Mouse (Mus musculus) embryonic facial prominence, embryonic 15.5 days (tissue): Measurements from ENCODE around the gene Ccnb1ip1. TPM values are rescaled to one million over a fixed set of nuclear protein-coding genes. Genes with fewer than 3 reads are reported as not detected.

Experiments used
- ATAC-seq: fragments of 200-750 bp; cut with Nextera tagmentation; 2 replicates; pipeline ENCODE4 v1.8.0; 2017; ENCODE audit warnings: low read depth, moderate TSS enrichment; ENCODE audit not compliant: insufficient number of reproducible peaks, low FRiP score, low TSS enrichment
- H3K27ac ChIP-seq: fragments of 300-500 bp; sonication (generic); replicated peaks from 2 replicates; pipeline ENCODE4 v1.5.1; 2015; ENCODE audit warnings: mild to moderate bottlenecking, inconsistent platforms
- H3K27me3 ChIP-seq: fragments of 300-500 bp; sonication (generic); 2 replicates; pipeline ENCODE4 v1.6.1; 2015; ENCODE audit warnings: inconsistent platforms
- H3K36me3 ChIP-seq: fragments of 300-500 bp; sonication (generic); 2 replicates; pipeline ENCODE4 v1.6.1; 2015; ENCODE audit warnings: mild to moderate bottlenecking, inconsistent platforms
- H3K4me1 ChIP-seq: fragments of 300-500 bp; sonication (generic); 2 replicates; pipeline ENCODE4 v1.6.1; 2015; ENCODE audit warnings: inconsistent platforms
- H3K4me2 ChIP-seq: fragments of 300-500 bp; sonication (generic); replicated peaks from 2 replicates; pipeline ENCODE4 v1.6.1; 2015; ENCODE audit warnings: mild to moderate bottlenecking, inconsistent platforms
- H3K4me3 ChIP-seq: fragments of 300-500 bp; sonication (generic); replicated peaks from 2 replicates; pipeline ENCODE4 v1.5.1; 2015; ENCODE audit warnings: mild to moderate bottlenecking, inconsistent platforms
- H3K9ac ChIP-seq: fragments of 300-500 bp; sonication (generic); 2 replicates; pipeline ENCODE4 v1.6.1; 2015; ENCODE audit warnings: inconsistent platforms
- H3K9me3 ChIP-seq: fragments of 300-500 bp; sonication (generic); replicated peaks from 2 replicates; pipeline ENCODE4 v1.6.1; 2016; ENCODE audit warnings: inconsistent platforms
- WGBS: fragments of 180-500 bp; shearing (Covaris S2); methylation state at CpG from one replicate; pipeline ENCODE4 v1.1.7; 2015; 5-methylcytosine and 5-hydroxymethylcytosine counted together
- polyA plus RNA-seq: library from polyadenylated mRNA; unstranded; fragments of >200 nt; fragmentation: Nextera tagmentation; extraction: Ambion mirVana; gene quantifications from 2 replicates; pipeline ENCODE4 v1.2.1, GENCODE M21; 2015

Ccnb1ip1 gene
- polyA plus RNA-seq, 1 experiment from 2014 or later: not detected

DNA sequence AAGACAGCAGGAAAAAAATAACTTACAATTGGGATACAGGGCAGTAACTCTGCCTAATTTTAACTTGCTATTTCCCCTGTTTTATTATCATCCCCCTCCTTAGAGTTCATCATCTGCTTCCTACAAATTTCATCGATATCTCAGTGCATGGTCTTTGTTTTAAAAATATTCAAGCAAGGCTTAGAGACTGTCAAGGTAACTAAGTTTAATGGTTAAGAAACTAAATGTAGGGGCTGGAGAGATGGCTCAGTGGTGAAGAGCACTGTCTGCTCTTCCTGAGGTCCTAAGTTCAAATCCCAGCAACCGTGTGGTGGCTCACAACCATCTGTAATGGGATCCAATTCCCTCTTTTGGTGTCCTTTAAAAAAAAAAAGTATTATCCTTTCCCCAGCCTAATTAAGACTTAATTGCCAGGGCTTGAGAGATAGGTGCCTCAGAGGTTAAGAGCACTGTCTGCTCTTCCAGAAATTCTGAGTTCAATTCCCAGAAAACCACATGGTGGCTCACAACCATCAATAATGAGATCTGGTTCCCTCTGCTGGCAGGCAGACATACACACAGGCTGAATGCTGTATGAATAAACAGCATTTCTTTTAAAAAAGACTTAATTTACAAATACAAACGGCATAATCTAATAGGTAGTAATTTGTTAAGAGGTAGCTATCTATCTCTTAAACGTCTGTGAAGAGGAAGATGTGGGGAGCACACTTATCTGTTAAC is 4.5 kb downstream of the Ccnb1ip1 start:
- H3K4me2 ChIP-seq: no peak overlapping the region
- H3K9ac ChIP-seq: no peak overlapping the region
- H3K36me3 ChIP-seq: no peaks in the 10 kb centered on the region
- H3K9me3 ChIP-seq: no peaks in the 10 kb centered on the region
- H3K27me3 ChIP-seq: no peaks in the 10 kb centered on the region
- no peak for ATAC-seq
- WGBS: 50% methylated on average over 4 of the region's 4 CpGs
- H3K27ac ChIP-seq: no peak overlapping the region
- H3K4me3 ChIP-seq: no peak overlapping the region
- H3K4me1 ChIP-seq: 0 out of 2 replicates have a peak, but pooled peaks cover 2% of the 10 kb centered on the region

- Histone ChIP-seq H3K9ac (no peak overlapping the region), H3K4me2 (no peak overlapping the region), H3K9me3 (no peaks in the 10 kb centered on the region), H3K4me3 (no peak overlapping the region), H3K4me1 (0 out of 2 replicates have a peak, but pooled peaks cover 2% of the 10 kb centered on the region), H3K27ac (no peak overlapping the region), H3K27me3 (no peaks in the 10 kb centered on the region), H3K36me3 (no peaks in the 10 kb centered on the region)
- no peak for ATAC-seq
- 82% methylated on average over 6 of the region's 6 CpGs for WGBS
Measured at GRCm38 (mm10) chr14:50802441-50802840, 5.1 kb downstream of the Ccnb1ip1 start.

DNA sequence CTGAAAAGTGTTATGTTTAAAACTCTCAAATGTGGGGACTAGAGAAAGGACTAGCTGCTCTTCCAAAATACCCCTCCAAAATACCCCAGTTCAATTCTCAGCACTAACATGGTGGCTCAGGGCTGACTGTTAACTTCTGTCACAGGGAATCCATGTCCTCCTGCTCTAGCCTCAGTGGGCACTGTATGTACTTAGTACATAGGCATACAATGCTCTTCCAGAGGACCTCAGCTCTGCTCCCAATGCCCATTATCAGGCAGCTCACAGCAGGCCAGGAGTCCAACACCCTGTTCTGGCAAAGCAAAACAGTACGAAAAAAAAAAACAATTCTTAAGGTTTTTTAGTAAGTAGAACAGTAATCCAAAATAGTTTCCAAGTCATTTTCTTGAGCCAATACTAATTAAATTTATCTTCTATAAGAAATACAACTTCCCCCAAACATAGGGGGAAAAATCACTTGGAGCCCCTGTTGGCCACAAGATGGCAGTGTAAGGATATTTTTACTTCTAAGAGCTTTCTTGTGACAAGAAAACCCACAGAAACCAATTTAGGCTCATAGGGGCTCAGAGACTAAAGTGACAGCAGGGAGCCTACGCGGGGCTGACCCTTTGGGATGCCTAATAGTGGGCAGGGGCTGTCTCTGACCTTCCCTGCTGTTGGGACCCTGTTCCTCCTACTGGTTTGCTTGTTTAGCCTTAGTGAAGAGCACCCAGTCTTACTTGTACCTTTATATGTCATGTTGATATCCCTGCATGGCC is 7.9 kb downstream of the Ccnb1ip1 start:
- no peak for ATAC-seq
- H3K4me2 ChIP-seq: no peak overlapping the region
- H3K9me3 ChIP-seq: no peaks in the 10 kb centered on the region
- no peak overlapping the region for H3K9ac ChIP-seq
- no peak overlapping the region for H3K27ac ChIP-seq
- H3K4me3 ChIP-seq: no peak overlapping the region
- H3K4me1 ChIP-seq: no peaks in the 10 kb centered on the region
- 4% methylated on average over 3 of the region's 3 CpGs for WGBS
- no peaks in the 10 kb centered on the region for H3K36me3 ChIP-seq
- H3K27me3 ChIP-seq: no peaks in the 10 kb centered on the region

DNA sequence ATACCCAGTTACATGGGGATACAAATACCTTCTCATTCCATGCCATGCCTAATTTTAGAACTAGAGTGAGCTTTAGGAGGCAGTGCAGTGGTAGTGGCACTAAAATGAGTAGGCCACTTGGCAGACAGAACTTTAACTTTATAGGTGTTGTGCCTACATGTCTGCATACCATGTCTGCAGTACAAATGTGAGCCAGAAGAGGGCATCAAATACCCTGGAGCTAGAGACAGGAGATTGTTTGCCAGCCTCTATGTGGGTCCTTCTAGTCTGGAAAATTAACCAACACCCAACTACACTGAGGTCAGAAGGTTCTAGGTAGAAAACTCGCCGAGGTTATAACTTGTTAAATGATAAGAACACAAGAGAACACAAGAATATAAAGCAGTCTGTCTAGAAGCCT is 9.0 kb downstream of the Ccnb1ip1 start:
- no peaks in the 10 kb centered on the region for H3K36me3 ChIP-seq
- no peak overlapping the region for H3K9ac ChIP-seq
- H3K4me3 ChIP-seq: no peak overlapping the region
- no peak overlapping the region for H3K27ac ChIP-seq
- no peak overlapping the region for H3K4me2 ChIP-seq
- no peaks in the 10 kb centered on the region for H3K9me3 ChIP-seq
- H3K4me1 ChIP-seq: no peaks in the 10 kb centered on the region
- 64% methylated on average over 2 of the region's 2 CpGs for WGBS
- no peaks in the 10 kb centered on the region for H3K27me3 ChIP-seq
- no peak for ATAC-seq

- H3K4me1 ChIP-seq: no peaks in the 10 kb centered on the region
- H3K4me2 ChIP-seq: no peak overlapping the region
- H3K27me3 ChIP-seq: no peaks in the 10 kb centered on the region
- H3K27ac ChIP-seq: no peak overlapping the region
- H3K9me3 ChIP-seq: no peaks in the 10 kb centered on the region
- WGBS: 72% methylated on average over 1 of the region's 1 CpGs
- H3K9ac ChIP-seq: no peak overlapping the region
- ATAC-seq: no peak
- H3K36me3 ChIP-seq: no peaks in the 10 kb centered on the region
- H3K4me3 ChIP-seq: no peak overlapping the region
Measured at GRCm38 (mm10) chr14:50796464-50796863, 11.1 kb downstream of the Ccnb1ip1 start.

DNA sequence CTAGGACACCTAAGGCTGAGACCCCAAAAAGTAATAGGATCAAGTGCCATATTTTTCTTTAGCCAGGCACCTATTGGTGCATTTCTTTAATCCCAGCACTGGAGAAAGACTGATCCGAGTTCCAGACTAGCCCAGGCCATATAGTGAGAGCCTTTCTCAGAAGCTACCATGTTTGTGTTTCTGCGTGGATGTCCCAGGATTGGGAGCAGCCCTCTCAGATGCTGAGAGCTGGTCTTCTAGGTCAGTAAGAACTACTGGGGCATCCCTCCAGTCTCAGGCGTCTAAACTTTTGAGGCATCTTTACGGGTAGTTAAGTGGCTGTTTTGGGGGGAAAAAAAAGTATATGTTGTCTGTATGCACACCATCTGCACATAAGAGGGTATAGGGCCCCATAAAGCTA is 11.6 kb downstream of the Ccnb1ip1 start:
- no peak overlapping the region for H3K4me2 ChIP-seq
- H3K4me3 ChIP-seq: no peak overlapping the region
- 79% methylated on average over 4 of the region's 4 CpGs for WGBS
- H3K27me3 ChIP-seq: no peaks in the 10 kb centered on the region
- no peaks in the 10 kb centered on the region for H3K36me3 ChIP-seq
- H3K9me3 ChIP-seq: no peaks in the 10 kb centered on the region
- no peak overlapping the region for H3K9ac ChIP-seq
- H3K4me1 ChIP-seq: no peaks in the 10 kb centered on the region
- ATAC-seq: no peak
- H3K27ac ChIP-seq: no peak overlapping the region

DNA sequence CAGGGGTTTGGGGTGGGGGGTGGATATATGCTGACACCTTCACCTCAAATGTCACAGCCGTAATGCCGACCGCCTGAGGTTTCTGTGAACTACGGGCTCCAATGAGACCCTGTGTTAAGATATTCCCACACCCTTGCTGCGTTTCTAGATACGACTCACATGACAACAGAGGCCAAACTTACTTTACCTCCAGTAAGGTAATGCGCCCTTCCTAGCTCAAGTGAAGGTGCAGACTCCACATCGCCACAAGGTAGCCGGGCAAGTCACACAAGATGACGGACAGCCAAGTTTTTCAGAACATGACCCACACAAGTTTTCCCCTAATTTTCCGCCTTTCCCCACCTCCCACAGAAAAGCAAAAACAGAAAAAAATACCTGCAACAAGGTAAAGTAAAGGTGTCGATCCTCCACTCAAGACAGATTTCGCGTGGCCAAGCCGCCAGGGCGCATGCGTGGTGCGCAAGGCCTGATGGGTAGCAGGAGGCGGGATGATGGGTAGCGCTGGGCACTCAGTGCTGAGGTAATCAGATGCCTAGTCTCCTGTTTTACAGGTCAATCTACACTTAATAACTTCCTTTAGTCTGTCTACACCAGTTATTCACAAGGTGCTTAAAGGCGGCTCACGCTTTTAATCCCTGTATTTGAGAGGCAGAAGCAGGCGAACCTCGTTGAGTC is 12.1 kb downstream of the Ccnb1ip1 start:
- ATAC-seq: no peak
- 92% methylated on average over 24 of the region's 24 CpGs for WGBS
- Histone ChIP-seq H3K4me3 (no peak overlapping the region), H3K9ac (no peak overlapping the region), H3K4me2 (no peak overlapping the region), H3K27me3 (no peaks in the 10 kb centered on the region), H3K9me3 (no peaks in the 10 kb centered on the region), H3K36me3 (no peaks in the 10 kb centered on the region), H3K27ac (no peak overlapping the region), H3K4me1 (no peaks in the 10 kb centered on the region)

GRCm38 (mm10) chr14:50788157-50788556 is 19.4 kb downstream of the Ccnb1ip1 start:
- Histone ChIP-seq H3K9ac (no peak overlapping the region), H3K36me3 (no peaks in the 10 kb centered on the region), H3K27me3 (no peaks in the 10 kb centered on the region), H3K4me3 (no peak overlapping the region), H3K27ac (no peak overlapping the region), H3K9me3 (no peaks in the 10 kb centered on the region), H3K4me1 (peaks cover 6% of the 10 kb centered on the region), H3K4me2 (no peak overlapping the region)
- 8% methylated on average over 2 of the region's 2 CpGs for WGBS
- no peak for ATAC-seq

GRCm38 (mm10) chr14:50785251-50785637 is 22.3 kb downstream of the Ccnb1ip1 start, which contains the start of gene Ttc5:
Gene Ttc5 (minus strand): TSS chr14:50785519.
- peak; percentile 82 for ATAC-seq
- Histone ChIP-seq H3K36me3 (peaks cover 16% of the 10 kb centered on the region), H3K27ac (peak within 1 kb of the TSS; percentile 71), H3K9me3 (no peaks in the 10 kb centered on the region), H3K4me2 (peak within 1 kb of the TSS; percentile 52), H3K9ac (peak within 1 kb of the TSS; percentile 69), H3K4me3 (peak within 1 kb of the TSS; percentile 87), H3K27me3 (no peaks in the 10 kb centered on the region), H3K4me1 (peaks cover 6% of the 10 kb centered on the region)
- WGBS: 0% methylated on average over 21 of the region's 21 CpGs

- Histone ChIP-seq H3K27ac (peak overlapping the region; percentile 71), H3K4me2 (peak overlapping the region; percentile 52), H3K4me1 (peaks cover 6% of the 10 kb centered on the region), H3K9ac (peak overlapping the region; percentile 69), H3K36me3 (peaks cover 22% of the 10 kb centered on the region), H3K27me3 (no peaks in the 10 kb centered on the region), H3K4me3 (peak overlapping the region; percentile 87), H3K9me3 (no peaks in the 10 kb centered on the region)
- no peak for ATAC-seq
- 20% methylated on average over 16 of the region's 16 CpGs for WGBS
Measured at GRCm38 (mm10) chr14:50784391-50785250, 22.9 kb downstream of the Ccnb1ip1 start.
